Mouse (Mus musculus): ENCODE data around the gene Casc1. TPM values are rescaled to one million over a fixed set of nuclear protein-coding genes. Genes with fewer than 3 reads are reported as not detected.

The Casc1 gene
- total and polyA plus RNA-seq, 3 experiments = 0.21 to 0.33 (median 0.25) TPM

DNA sequence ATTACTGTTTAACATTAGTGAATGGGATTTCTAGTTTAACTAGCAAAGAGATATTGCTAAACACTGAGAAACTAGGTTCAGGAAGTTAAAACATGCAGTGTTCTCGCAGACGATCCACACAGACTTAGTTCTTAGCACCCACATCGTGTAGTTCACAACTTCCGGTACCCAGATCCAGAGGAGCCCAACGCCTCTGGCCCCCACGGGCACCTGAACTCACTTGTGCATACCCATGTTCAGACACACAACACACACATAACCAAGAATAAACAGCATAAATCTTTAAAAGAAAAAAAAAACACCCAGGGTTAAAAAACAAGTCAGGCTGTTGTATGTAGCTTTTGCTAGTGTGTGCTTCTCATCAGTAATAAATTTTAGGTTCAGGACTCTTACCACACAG is 6.4 kb downstream of the Casc1 start:
- no peak for TF ChIP-seq MAZ (IDR thresholded peaks at IDR 0.05; ENCODE audit: low read depth, low read length)
- no peak for TF ChIP-seq IRF4 (IDR thresholded peaks at IDR 0.05; ENCODE audit: low read depth, low read length)
- no peak for TF ChIP-seq TBP (conservative IDR thresholded peaks at IDR 0.05; ENCODE audit: low read depth, low read length)
- no peak for TF ChIP-seq SIN3A (IDR thresholded peaks at IDR 0.05; ENCODE audit: low read length)
- TF ChIP-seq RCOR1 (conservative IDR thresholded peaks at IDR 0.05; ENCODE audit: low read depth, low read length) = no peak
- no peak for TF ChIP-seq BHLHE40 (IDR thresholded peaks at IDR 0.05; ENCODE audit: low read depth, low read length)
- TF ChIP-seq GABPA (IDR thresholded peaks at IDR 0.05; ENCODE audit: insufficient replicate concordance, low read depth, low read length) = no peak
- TF ChIP-seq ETS1 (conservative IDR thresholded peaks at IDR 0.05; ENCODE audit: low read depth, low read length) = no peak
- TF ChIP-seq CHD1 (IDR thresholded peaks at IDR 0.05; ENCODE audit: low read depth, low read length) = no peak
- no peak for TF ChIP-seq ELF1 (IDR thresholded peaks at IDR 0.05; ENCODE audit: low read depth, low read length)
- TF ChIP-seq ZNF384 (IDR thresholded peaks at IDR 0.05; ENCODE audit: low read depth, low read length) = no peak
- no peak for TF ChIP-seq MAFK (IDR thresholded peaks at IDR 0.05; ENCODE audit: insufficient replicate concordance, low read length)
- TF ChIP-seq TCF12 (IDR thresholded peaks at IDR 0.05; ENCODE audit: low read depth, low read length) = no peak
- TF ChIP-seq USF2 (conservative IDR thresholded peaks at IDR 0.05; ENCODE audit: low read depth, low read length) = no peak
- no peak for TF ChIP-seq PAX5 (IDR thresholded peaks at IDR 0.05; ENCODE audit: low read length)

DNA sequence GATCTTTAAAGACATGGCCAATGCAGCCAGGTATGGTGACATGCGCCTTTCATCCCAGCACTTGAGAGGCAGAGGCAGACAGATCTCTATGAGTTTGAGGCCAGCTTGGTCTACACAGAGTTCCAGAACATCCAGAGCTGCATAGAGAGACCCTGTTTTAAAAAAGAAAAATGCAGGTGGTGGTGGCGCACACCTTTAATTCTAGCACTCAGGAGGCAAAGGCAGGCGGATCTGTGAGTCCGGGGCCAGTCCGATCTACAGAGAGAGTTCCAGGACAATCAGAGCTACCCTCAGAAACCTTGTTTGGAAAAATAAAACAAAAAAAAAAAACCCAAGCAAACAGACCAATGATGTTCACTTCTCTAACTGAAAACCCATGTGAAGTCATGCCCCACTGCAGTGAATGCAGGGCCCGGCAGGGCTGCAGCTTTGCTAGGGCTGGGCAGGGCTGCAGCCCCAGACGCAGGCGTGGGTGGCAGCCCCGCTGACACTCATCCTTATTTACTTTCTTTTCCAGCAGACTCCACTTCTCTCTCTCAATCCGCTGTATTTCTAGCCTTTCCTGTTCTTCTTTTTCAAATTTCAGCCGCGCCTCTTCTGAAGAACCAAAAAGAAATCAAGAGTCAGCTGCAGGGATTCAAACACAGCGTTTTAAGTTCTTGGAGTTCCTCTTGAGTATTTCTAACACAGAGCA is 8.2 kb downstream of the Casc1 start:
- dilution Hi-C loops (cut with MboI; ENCODE audit: extremely low pct_ligation_motif_present, extremely low pct_unique_long_range_greater_than_20kb, low sequenced_read_pairs) (no loop called here), in situ Hi-C loops (cut with MboI; ENCODE audit: low pct_ligation_motif_present, low pct_unique_long_range_greater_than_20kb, low sequenced_read_pairs) (no loop called here)
- Histone ChIP-seq H3K4me2 (ENCODE audit: insufficient read depth, low read depth, poor library complexity, severe bottlenecking) (no peak overlapping the region), H3K36me3 (replicated peaks in 1 of 2; ENCODE audit: control insufficient read depth in 1 of 2, insufficient read depth in 1 of 2, low read length in 1 of 2) (no peaks in the 10 kb centered on the region), H3K9ac (ENCODE audit: insufficient read depth, low read depth) (no peak overlapping the region), H3K9me3 (replicated peaks; ENCODE audit: low read length) (no peaks in the 10 kb centered on the region), H3K4me3 (replicated peaks in 1 of 3; ENCODE audit: low read depth in 2 of 3, low read length in 2 of 3, poor library complexity in 1 of 3) (no peak overlapping the region), H3K27ac (ENCODE audit: insufficient read depth, low read depth) (no peak overlapping the region), H3K27me3 (replicated peaks) (no peaks in the 10 kb centered on the region), H3K4me1 (ENCODE audit: control insufficient read depth in 1 of 2, insufficient read depth in 2 of 2) (no peaks in the 10 kb centered on the region; a peak in 1 of 4 replicates), H3K79me2 (replicated peaks; ENCODE audit: control insufficient read depth, extremely low read depth, insufficient read depth, poor library complexity, severe bottlenecking) (no peaks in the 10 kb centered on the region)
- no peak for TF ChIP-seq SIN3A (IDR thresholded peaks at IDR 0.05; ENCODE audit: low read length)
- no peak for TF ChIP-seq CHD2 (IDR thresholded peaks at IDR 0.05; ENCODE audit: low read length)
- no peak for TF ChIP-seq TBP (conservative IDR thresholded peaks at IDR 0.05; ENCODE audit: low read depth, low read length)
- no peak for TF ChIP-seq ELF1 (IDR thresholded peaks at IDR 0.05; ENCODE audit: low read depth, low read length)
- no peak for TF ChIP-seq ETS1 (conservative IDR thresholded peaks at IDR 0.05; ENCODE audit: low read depth, low read length)
- no peak for TF ChIP-seq IRF4 (IDR thresholded peaks at IDR 0.05; ENCODE audit: low read depth, low read length)
- TF ChIP-seq POLR2A (IDR thresholded peaks at IDR 0.05; ENCODE audit: low read depth, low read length) = no peak
- no peak for TF ChIP-seq SMC3 (IDR thresholded peaks at IDR 0.05; ENCODE audit: low read depth, low read length)
- TF ChIP-seq RAD21 (IDR thresholded peaks at IDR 0.05; ENCODE audit: low read depth, low read length) = no peak
- TF ChIP-seq E2F4 (IDR thresholded peaks at IDR 0.05; ENCODE audit: insufficient replicate concordance, low read depth, low read length) = no peak
- TF ChIP-seq MYC (IDR thresholded peaks at IDR 0.05; ENCODE audit: low read depth, low read length) = no peak
- TF ChIP-seq MEF2A (IDR thresholded peaks at IDR 0.05; ENCODE audit: borderline replicate concordance, low read depth, low read length) = no peak
- TF ChIP-seq USF1 (IDR thresholded peaks at IDR 0.05; ENCODE audit: low read depth, low read length) = no peak
- no peak for TF ChIP-seq ZKSCAN1 (IDR thresholded peaks at IDR 0.05; ENCODE audit: borderline replicate concordance, low read depth, low read length)
- no peak for TF ChIP-seq RCOR1 (conservative IDR thresholded peaks at IDR 0.05; ENCODE audit: low read depth, low read length)
- no peak for TF ChIP-seq NRF1 (IDR thresholded peaks at IDR 0.05; ENCODE audit: low read depth, low read length)
- no peak for TF ChIP-seq EP300 (IDR thresholded peaks at IDR 0.05; ENCODE audit: low read length)
- no peak for TF ChIP-seq MAFK (IDR thresholded peaks at IDR 0.05; ENCODE audit: insufficient replicate concordance, low read length)
- DNase-seq (ENCODE audit: extremely low read depth) = no peak

More for the DNA sequence above, 6.4 kb downstream of the Casc1 start:
- DNase-seq (ENCODE audit: extremely low read depth) = no peak
- in situ Hi-C loops (cut with MboI; ENCODE audit: low pct_ligation_motif_present, low pct_unique_long_range_greater_than_20kb, low sequenced_read_pairs) = no loop called here
- no peak overlapping the region for H3K27ac ChIP-seq (ENCODE audit: insufficient read depth, low read depth)
- H3K4me1 ChIP-seq (ENCODE audit: control insufficient read depth in 1 of 2, insufficient read depth in 2 of 2) = no peaks in the 10 kb centered on the region; a peak in 1 of 4 replicates
- H3K9ac ChIP-seq (ENCODE audit: insufficient read depth, low read depth) = no peak overlapping the region
- no peak overlapping the region for H3K4me2 ChIP-seq (ENCODE audit: insufficient read depth, low read depth, poor library complexity, severe bottlenecking)
- no peak overlapping the region for H3K4me3 ChIP-seq (replicated peaks in 1 of 3; ENCODE audit: low read depth in 2 of 3, low read length in 2 of 3, poor library complexity in 1 of 3)
- dilution Hi-C loops (cut with MboI; ENCODE audit: extremely low pct_ligation_motif_present, extremely low pct_unique_long_range_greater_than_20kb, low sequenced_read_pairs) = no loop called here
- H3K27me3 ChIP-seq (replicated peaks) = peaks cover 3% of the 10 kb centered on the region
- H3K9me3 ChIP-seq (replicated peaks; ENCODE audit: low read length) = no peaks in the 10 kb centered on the region
- H3K36me3 ChIP-seq (replicated peaks in 1 of 2; ENCODE audit: control insufficient read depth in 1 of 2, insufficient read depth in 1 of 2, low read length in 1 of 2) = no peaks in the 10 kb centered on the region
- no peaks in the 10 kb centered on the region for H3K79me2 ChIP-seq (replicated peaks; ENCODE audit: control insufficient read depth, extremely low read depth, insufficient read depth, poor library complexity, severe bottlenecking)
